Mouse (Mus musculus) MEL (cell line): ENCODE data around the gene Rwdd3. TPM values are rescaled to one million over a fixed set of nuclear protein-coding genes. Genes with fewer than 3 reads are reported as not detected.

Source experiments
- DNase-seq: peaks from one replicate; pipeline ENCODE4 v3.0.0; 2011; ENCODE audit warnings: low read depth, low spot score
- H3K27ac ChIP-seq: 2 replicates; pipeline ENCODE4 v1.5.1; 2012; ENCODE audit warnings: low read depth, mild to moderate bottlenecking, control low read depth, low read length, moderate library complexity; ENCODE audit not compliant: control insufficient read depth
- H3K27me3 ChIP-seq, 2 experiments: fragments of 150-350 bp in 1 of 2; sonication (generic) in 1 of 2; 2 replicates each; pipeline ENCODE4 v1.6.1; 2012; ENCODE audit warnings: low read length in 2 of 2, mild to moderate bottlenecking in 2 of 2, improper control_type of control experiment in 1 of 2, moderate library complexity in 1 of 2; ENCODE audit not compliant: insufficient read depth in 2 of 2, control insufficient read depth in 1 of 2
- H3K36me3 ChIP-seq, 2 experiments: 2 replicates each; pipeline ENCODE4 v1.6.1; 2012 to 2014; ENCODE audit warnings: low read length in 2 of 2, improper control_type of control experiment in 1 of 2, inconsistent platforms in 1 of 2, mild to moderate bottlenecking in 1 of 2; ENCODE audit not compliant: insufficient read depth in 2 of 2, control insufficient read depth in 1 of 2
- H3K4me1 ChIP-seq, 2 experiments: fragments of 150-350 bp in 1 of 2; sonication (generic) in 1 of 2; 2 replicates each; pipeline ENCODE4 v1.6.1; 2012; ENCODE audit warnings: low read length in 2 of 2, improper control_type of control experiment in 1 of 2, mild to moderate bottlenecking in 1 of 2; ENCODE audit not compliant: insufficient read depth in 2 of 2, control insufficient read depth in 1 of 2
- H3K4me3 ChIP-seq, 2 experiments: fragments of 150-350 bp in 1 of 2; sonication (generic) in 1 of 2; 2 replicates each; pipeline ENCODE4 v1.5.1; 2012; ENCODE audit warnings: low read depth in 2 of 2, low read length in 2 of 2, mild to moderate bottlenecking in 2 of 2, moderate library complexity in 2 of 2, control low read depth in 1 of 2, improper control_type of control experiment in 1 of 2; ENCODE audit not compliant: control insufficient read depth in 1 of 2, insufficient read depth in 1 of 2
- H3K79me2 ChIP-seq: 2 replicates; pipeline ENCODE4 v1.6.1; 2012; ENCODE audit warnings: mild to moderate bottlenecking, low read length, moderate library complexity; ENCODE audit not compliant: control insufficient read depth, poor library complexity, insufficient read depth
- H3K9ac ChIP-seq: 2 replicates; pipeline ENCODE4 v1.6.1; 2012; ENCODE audit warnings: low read depth, mild to moderate bottlenecking, control low read depth, low read length, moderate library complexity; ENCODE audit not compliant: control insufficient read depth, poor library complexity, severe bottlenecking
- H3K9me3 ChIP-seq: fragments of 150-350 bp; sonication (generic); replicated peaks from 2 replicates; pipeline ENCODE4 v1.6.1; 2012; ENCODE audit warnings: mild to moderate bottlenecking, low read length, improper control_type of control experiment, moderate library complexity; ENCODE audit not compliant: insufficient read depth
- BHLHE40 ChIP-seq: IDR thresholded peaks from 2 replicates; pipeline ENCODE4 v1.6.1; 2012; ENCODE audit warnings: low read depth, mild to moderate bottlenecking, inconsistent platforms, low read length, improper control_type of control experiment, borderline replicate concordance
- CTCF ChIP-seq, 3 experiments: IDR thresholded peaks in 2 of 3; conservative IDR thresholded peaks in 1 of 3; 2 replicates each; pipeline ENCODE4 v1.5.1; 2011 to 2012; ENCODE audit warnings: low read length in 3 of 3, low read depth in 2 of 3, mild to moderate bottlenecking in 2 of 3, improper control_type of control experiment in 1 of 3, inconsistent platforms in 1 of 3, mixed read lengths in 1 of 3, moderate library complexity in 1 of 3; ENCODE audit not compliant: control insufficient read depth in 1 of 3, insufficient read depth in 1 of 3, poor library complexity in 1 of 3, severe bottlenecking in 1 of 3
- ELF1 ChIP-seq: IDR thresholded peaks from 2 replicates; pipeline ENCODE4 v1.6.1; 2014; ENCODE audit warnings: low read depth, mild to moderate bottlenecking, inconsistent platforms, low read length, improper control_type of control experiment, moderate library complexity
- GABPA ChIP-seq: IDR thresholded peaks from 2 replicates; pipeline ENCODE4 v1.6.1; 2012; ENCODE audit warnings: low read depth, mild to moderate bottlenecking, inconsistent platforms, low read length, improper control_type of control experiment, moderate library complexity
- GATA1 ChIP-seq: IDR thresholded peaks from 2 replicates; pipeline ENCODE4 v1.6.1; 2011; ENCODE audit warnings: low read depth, low read length, improper control_type of control experiment
- JUND ChIP-seq: IDR thresholded peaks from 2 replicates; pipeline ENCODE4 v1.6.1; 2011; ENCODE audit warnings: low read depth, mild to moderate bottlenecking, improper control_type of control experiment, low read length
- KAT2A ChIP-seq: conservative IDR thresholded peaks from 2 replicates; pipeline ENCODE4 v1.6.1; 2012; ENCODE audit warnings: low read depth, low read length, improper control_type of control experiment, inconsistent platforms
- MAFK ChIP-seq: IDR thresholded peaks from 2 replicates; pipeline ENCODE4 v1.6.1; 2011; ENCODE audit warnings: low read depth, mild to moderate bottlenecking, low read length, improper control_type of control experiment, borderline replicate concordance
- MAX ChIP-seq: IDR thresholded peaks from 2 replicates; pipeline ENCODE4 v1.6.1; 2011; ENCODE audit warnings: low read length, improper control_type of control experiment
- MXI1 ChIP-seq: IDR thresholded peaks from 2 replicates; pipeline ENCODE4 v1.6.1; 2011; ENCODE audit warnings: mild to moderate bottlenecking, low read depth, low read length, improper control_type of control experiment
- MYB ChIP-seq: IDR thresholded peaks from 2 replicates; pipeline ENCODE4 v1.6.1; 2011; ENCODE audit warnings: mild to moderate bottlenecking, low read depth, low read length, improper control_type of control experiment
- NRF1 ChIP-seq: IDR thresholded peaks from 2 replicates; pipeline ENCODE4 v1.6.1; 2014; ENCODE audit warnings: low read depth, mild to moderate bottlenecking, inconsistent platforms, low read length, improper control_type of control experiment, moderate library complexity; ENCODE audit not compliant: poor library complexity, insufficient read depth, severe bottlenecking
- POLR2AphosphoS2 ChIP-seq: IDR thresholded peaks from 2 replicates; pipeline ENCODE4 v1.6.1; 2011; ENCODE audit warnings: low read length, improper control_type of control experiment
- SIN3A ChIP-seq: IDR thresholded peaks from 2 replicates; pipeline ENCODE4 v1.6.1; 2012; ENCODE audit warnings: low read length, improper control_type of control experiment, inconsistent platforms
- TAL1 ChIP-seq: IDR thresholded peaks from 2 replicates; pipeline ENCODE4 v1.6.1; 2012; ENCODE audit warnings: mild to moderate bottlenecking, inconsistent platforms, low read length, moderate library complexity, mixed read lengths
- TBP ChIP-seq: IDR thresholded peaks from 2 replicates; pipeline ENCODE4 v1.8.0; 2011; ENCODE audit warnings: low read depth, low read length, improper control_type of control experiment
- TCF12 ChIP-seq: IDR thresholded peaks from 2 replicates; pipeline ENCODE4 v1.6.1; 2014; ENCODE audit warnings: low read depth, mild to moderate bottlenecking, inconsistent platforms, low read length, improper control_type of control experiment, moderate library complexity
- USF2 ChIP-seq, 2 experiments: IDR thresholded peaks; 2 replicates each; pipeline ENCODE4 v1.6.1; 2011 to 2012; ENCODE audit warnings: improper control_type of control experiment in 2 of 2, low read length in 2 of 2, borderline replicate concordance in 1 of 2, inconsistent platforms in 1 of 2, low read depth in 1 of 2, mild to moderate bottlenecking in 1 of 2; ENCODE audit not compliant: insufficient read depth in 1 of 2
- ZNF384 ChIP-seq: IDR thresholded peaks from 2 replicates; pipeline ENCODE4 v1.6.1; 2012; ENCODE audit warnings: low read depth, mild to moderate bottlenecking, inconsistent platforms, low read length, improper control_type of control experiment
- polyA plus RNA-seq, 2 experiments: library from polyadenylated mRNA; stranded (reverse) in 1 of 2; unstranded in 1 of 2; fragments of >175 nt in 1 of 2; fragments of >200 nt in 1 of 2; gene quantifications; 2 replicates each; pipeline versions ENCODE4 v1.2.1 to v1.2.4; 2012; ENCODE audit warnings: low replicate concordance in 2 of 2, low read depth in 1 of 2; ENCODE audit not compliant: insufficient read length in 2 of 2, insufficient read depth in 1 of 2, missing spikeins in 1 of 2
- total RNA-seq: library from RNA; depleted of rRNA; stranded (reverse); fragments of 300-350 nt; gene quantifications from 2 replicates; pipeline ENCODE4 v1.2.3, GENCODE M21; 2012

Rwdd3 gene
- total and polyA plus RNA-seq, 3 experiments: 4.2 to 4.8 TPM; not detected in 1

GRCm38 (mm10) chr3:121133937-121134336 is 37.6 kb downstream of the Rwdd3 start:
- Histone ChIP-seq H3K9me3 (no peaks in the 10 kb centered on the region), H3K4me1 (no peaks in the 10 kb centered on the region), H3K79me2 (no peaks in the 10 kb centered on the region), H3K36me3 (no peaks in the 10 kb centered on the region), H3K27ac (no peak overlapping the region), H3K27me3 (no peaks in the 10 kb centered on the region; a peak in 2 of 4 replicates), H3K4me3 (no peak overlapping the region), H3K9ac (no peak overlapping the region)
- no peak for TF ChIP-seq GATA1
- no peak for TF ChIP-seq MYB
- TF ChIP-seq TCF12: no peak
- TF ChIP-seq MAFK: no peak
- TF ChIP-seq CTCF (IDR thresholded peaks at IDR 0.05 in 2 of 3, conservative IDR thresholded peaks at IDR 0.05 in 1 of 3; ENCODE audit: control insufficient read depth in 1 of 3, insufficient read depth in 1 of 3, low read depth in 2 of 3, low read length in 3 of 3, poor library complexity in 1 of 3, severe bottlenecking in 1 of 3): no peak
- TF ChIP-seq POLR2AphosphoS2: no peak
- TF ChIP-seq MXI1: no peak
- no peak for TF ChIP-seq GABPA
- DNase-seq: no peak

GRCm38 (mm10) chr3:121133039-121133438 is 38.5 kb downstream of the Rwdd3 start:
- H3K36me3 ChIP-seq: no peaks in the 10 kb centered on the region
- H3K27me3 ChIP-seq: no peaks in the 10 kb centered on the region; a peak in 2 of 4 replicates
- no peak overlapping the region for H3K9ac ChIP-seq
- no peaks in the 10 kb centered on the region for H3K9me3 ChIP-seq
- DNase-seq: no peak
- no peaks in the 10 kb centered on the region for H3K79me2 ChIP-seq
- H3K27ac ChIP-seq: no peak overlapping the region
- TF ChIP-seq MXI1: no peak
- no peak for TF ChIP-seq KAT2A
- TF ChIP-seq TBP: no peak
- TF ChIP-seq ELF1: no peak
- no peak for TF ChIP-seq USF2 (IDR thresholded peaks at IDR 0.05; ENCODE audit: borderline replicate concordance in 1 of 2, insufficient read depth in 1 of 2, low read depth in 1 of 2, low read length in 2 of 2)
- TF ChIP-seq MAFK: no peak
- TF ChIP-seq NRF1: no peak
- TF ChIP-seq, all 39 proteins: peak for 0
- no peak overlapping the region for H3K4me3 ChIP-seq
- H3K4me1 ChIP-seq: no peaks in the 10 kb centered on the region

GRCm38 (mm10) chr3:121127171-121127570 is 44.3 kb downstream of the Rwdd3 start:
- TF ChIP-seq MAX (no peak), SIN3A (no peak), ZNF384 (no peak), GATA1 (no peak), BHLHE40 (no peak), MXI1 (no peak), NRF1 (no peak), TAL1 (no peak), JUND (no peak)
- no peaks in the 10 kb centered on the region for H3K4me1 ChIP-seq
- H3K36me3 ChIP-seq: no peaks in the 10 kb centered on the region
- H3K9ac ChIP-seq: no peak overlapping the region
- no peak overlapping the region for H3K27ac ChIP-seq
- H3K27me3 ChIP-seq: no peaks in the 10 kb centered on the region
- no peaks in the 10 kb centered on the region for H3K79me2 ChIP-seq
- no peaks in the 10 kb centered on the region for H3K9me3 ChIP-seq
- DNase-seq: no peak
- H3K4me3 ChIP-seq: no peak overlapping the region
